Mouse (Mus musculus): Measurements from ENCODE around the gene Apeh.

Apeh gene

DNA sequence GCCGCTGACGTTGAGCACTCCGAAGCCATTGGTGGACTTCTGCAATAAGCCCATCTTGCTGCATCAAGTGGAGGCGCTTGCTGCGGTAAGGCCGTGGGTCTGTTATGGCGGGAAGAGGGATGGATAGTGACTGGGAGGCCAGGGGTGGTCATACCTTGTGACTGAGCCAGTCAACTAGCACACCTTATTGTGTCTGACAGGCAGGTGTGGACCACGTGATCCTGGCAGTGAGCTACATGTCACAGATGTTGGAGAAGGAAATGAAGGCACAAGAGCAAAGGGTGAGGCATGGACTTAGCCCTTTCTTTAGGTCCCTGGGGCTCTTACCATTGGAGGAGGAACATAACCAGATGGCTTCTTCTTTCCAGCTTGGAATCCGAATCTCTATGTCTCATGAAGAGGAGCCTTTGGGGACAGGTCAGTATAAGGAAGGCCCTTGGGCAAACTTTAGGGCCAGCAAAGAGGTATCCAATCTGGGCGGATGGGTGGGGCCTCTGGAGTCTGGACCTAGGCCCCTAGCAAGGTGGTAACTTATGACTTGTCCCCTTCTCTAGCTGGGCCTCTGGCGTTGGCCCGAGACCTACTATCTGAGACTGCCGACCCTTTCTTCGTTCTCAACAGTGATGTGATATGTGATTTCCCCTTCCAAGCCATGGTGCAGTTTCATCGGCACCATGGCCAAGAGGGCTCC is 44.7 kb downstream of the Apeh start:
- no peak for DNase-seq

DNA sequence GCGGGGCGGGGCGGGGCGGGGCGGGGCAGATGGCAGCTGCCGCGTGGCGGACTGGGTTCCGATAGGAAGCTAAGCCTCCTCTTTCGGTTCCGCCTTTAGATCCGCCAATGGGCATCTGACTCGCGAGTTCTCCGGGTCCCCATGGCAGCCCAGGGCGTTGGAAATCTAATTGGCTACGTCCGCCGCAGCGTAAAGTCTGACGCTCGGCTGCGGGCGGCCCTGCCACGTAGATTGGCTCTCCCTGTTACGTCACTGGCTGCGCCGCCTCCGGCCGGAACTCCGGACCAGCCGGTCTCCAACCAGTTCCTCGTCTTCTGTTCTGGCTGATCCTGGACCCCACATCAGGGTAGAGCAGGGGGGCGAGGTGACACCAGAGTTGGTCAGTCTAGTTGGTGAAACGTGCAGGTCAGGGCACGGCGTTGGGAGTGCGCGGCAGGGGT is 45.4 kb downstream of the Apeh start, which contains the start of gene Gmppb:
Gene Gmppb, plus strand, starts transcription at position 227 of the 440 bp plus-strand sequence.
- DNase-seq = peak; percentile 98

DNA sequence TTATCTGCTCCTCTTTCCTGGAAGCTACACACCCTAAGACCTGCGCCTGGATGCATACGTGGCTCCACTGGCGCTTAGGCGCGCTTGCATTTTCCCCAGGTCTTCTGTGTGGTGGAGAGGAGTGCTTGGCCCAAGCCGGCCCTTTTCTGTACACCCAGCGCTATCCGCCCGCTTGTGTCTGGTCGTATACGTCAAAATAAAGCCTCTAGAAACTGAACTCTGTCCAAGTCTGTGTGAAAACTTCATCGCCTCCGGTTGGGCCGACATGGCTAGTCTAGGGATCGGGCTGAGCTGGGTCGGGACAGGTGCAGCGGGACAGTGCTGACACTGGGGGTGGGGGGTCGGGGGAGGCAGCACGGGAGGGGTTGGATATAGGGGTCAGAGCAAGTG is 45.8 kb downstream of the Apeh start:
- no peak for DNase-seq

DNA sequence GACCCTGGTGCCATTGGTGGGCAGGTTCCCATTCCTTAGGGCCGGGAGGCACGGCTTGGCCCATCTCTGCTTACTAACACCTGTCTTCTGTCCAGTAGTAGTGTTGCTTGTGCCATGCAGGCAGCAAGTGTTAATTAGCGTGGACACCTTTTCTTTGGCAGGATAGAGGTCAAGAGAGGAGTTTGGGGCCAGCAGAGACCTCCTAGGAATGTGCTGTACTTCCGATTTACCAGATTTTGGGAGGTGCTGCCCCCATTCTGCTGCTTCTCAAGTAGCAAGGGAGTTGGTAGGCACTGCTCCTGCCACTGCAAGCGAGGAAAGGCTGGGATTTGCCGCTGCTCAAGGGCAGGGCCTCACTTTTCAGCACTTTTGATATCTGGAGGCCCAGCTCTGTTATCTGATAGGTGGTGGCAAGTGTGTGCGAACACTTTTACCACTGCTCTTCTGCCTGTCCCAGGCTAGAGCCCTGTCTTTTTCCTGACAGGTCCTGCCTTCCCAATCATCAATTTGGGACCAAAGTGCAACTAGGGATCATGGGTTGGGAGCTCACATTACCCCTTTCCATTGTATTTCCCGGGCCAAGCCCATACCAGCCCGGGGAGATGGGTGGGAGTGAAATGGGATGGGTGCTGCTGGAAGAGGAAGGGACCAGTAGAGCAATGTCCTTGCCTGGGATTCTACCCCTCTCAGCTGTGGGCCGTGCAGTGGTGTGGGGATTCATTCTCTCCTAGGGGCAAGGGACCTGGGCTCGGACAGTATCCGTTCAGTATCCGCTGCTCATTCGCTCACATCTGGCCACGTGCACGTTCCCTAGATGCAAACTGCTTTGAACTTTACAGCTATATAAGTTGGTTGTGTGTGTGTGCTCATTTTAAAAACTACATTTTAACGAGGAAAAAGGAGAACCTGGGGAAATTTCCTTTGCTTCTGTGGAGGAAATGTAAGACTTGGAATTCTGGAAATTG is 46.5 kb downstream of the Apeh start:
- no peak for DNase-seq

DNA sequence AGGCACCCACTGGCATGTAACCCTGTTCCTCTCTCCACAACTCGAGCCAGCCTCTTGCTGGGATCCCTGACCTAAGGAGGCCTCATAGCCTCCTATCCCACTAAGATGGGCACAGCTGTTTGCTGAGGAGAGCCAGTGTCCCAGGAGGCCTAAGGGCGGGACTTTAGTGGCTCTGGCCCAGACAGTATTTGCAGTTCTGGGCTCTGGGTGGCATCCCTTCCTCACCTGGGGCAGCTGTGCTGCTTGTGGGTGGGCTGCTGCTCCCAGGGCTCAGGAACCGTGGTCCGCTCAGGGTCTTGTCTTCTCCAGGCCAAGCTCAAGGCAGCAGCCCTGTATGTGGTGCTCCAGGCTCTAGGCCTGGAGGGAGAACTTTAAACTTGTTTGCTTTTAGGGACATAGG is 47.8 kb downstream of the Apeh start:
- DNase-seq = no peak

DNA sequence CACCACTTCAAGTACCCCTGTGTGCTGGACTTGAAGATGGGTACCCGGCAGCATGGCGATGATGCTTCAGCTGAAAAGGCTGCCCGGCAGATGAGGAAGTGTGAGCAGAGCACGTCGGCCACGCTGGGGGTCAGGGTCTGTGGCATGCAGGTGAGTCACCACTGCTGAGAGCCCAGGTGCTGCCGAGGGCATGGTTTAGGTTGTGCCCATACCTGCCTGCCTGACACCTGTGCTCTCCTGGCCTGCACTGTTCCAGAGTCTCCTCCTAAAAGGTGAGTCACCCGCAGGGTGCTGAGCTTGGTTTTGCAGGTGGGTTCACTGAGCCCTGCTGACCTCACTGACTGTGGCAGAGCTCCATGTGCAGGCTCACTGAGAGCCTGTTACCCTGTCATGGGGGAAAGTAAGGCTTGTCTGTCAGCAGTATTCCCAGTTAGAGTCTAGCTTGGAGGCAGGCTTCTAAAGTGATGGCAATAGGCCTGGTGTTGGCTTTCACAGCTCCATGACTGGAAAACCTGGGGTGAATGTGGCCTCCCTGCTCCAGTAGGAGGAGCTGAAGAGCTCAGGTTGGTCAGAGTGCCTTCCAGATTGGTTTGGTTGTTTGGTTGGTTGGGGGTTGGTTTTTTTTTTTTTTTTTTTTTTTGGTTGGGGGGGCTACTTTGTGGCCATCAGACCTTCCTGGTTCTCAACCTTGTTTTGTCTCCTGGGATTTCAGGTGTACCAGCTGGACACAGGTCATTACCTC is 49.5 kb downstream of the Apeh start:
- no peak for DNase-seq

Measured in lung, postnatal 10 days (tissue).